Comparison of ENCODE assay signal across 8 mouse cellular contexts in the genomic region with DNA sequence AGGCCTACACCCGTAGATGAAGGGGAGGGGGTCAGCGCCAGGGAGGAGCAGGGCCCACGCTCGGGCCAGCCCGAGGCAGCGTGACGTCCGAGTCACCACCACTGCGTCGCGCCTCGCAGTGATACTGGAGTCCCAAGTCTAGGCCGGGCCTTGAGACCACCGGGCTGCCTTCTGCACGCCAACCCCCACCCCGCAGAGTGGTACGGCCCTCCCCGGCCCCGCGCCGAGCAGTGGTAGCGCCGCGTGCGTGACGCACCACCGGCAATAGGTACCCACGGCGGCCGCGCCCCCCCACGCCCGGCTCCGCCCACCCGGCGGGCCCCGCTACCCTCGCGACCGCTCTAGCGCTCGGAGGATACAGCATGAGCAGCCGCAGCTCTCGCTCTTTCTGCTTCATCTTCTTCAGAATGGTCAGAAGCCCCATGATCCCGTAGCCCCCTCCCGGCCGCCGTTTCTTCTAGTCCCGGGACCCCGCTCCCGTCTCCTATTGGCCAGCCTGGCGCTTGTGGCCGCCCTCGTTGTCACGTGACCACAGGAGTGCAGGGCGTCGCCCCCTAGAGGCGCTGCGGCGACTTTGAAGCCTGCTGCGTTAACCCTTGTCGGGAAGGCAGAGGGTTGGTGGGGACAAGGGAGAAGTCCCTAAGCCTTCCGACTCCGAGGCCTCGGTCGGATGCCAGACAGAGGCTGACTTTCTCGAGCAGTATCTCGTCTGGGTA. TPM values are rescaled to one million over a fixed set of nuclear protein-coding genes. Genes with fewer than 3 reads are reported as not detected.
DNase-seq lines count a peak whose midpoint lies in the region; ATAC-seq and TF ChIP-seq lines count a peak whose summit lies in the region.

A gene (plus strand): TSS at position 306 of the 716 bp plus-strand sequence.

- H3K27ac ChIP-seq in brown adipose tissue, adult 24 weeks (replicated peaks; ENCODE audit: low read depth, low read length) = peak within 1 kb of the TSS; percentile 92
- H3K27ac ChIP-seq in heart, embryonic 15.5 days = peak within 1 kb of the TSS; percentile 93
- peak within 1 kb of the TSS; percentile 97 for H3K27ac ChIP-seq in liver, embryonic 14.5 days
- H3K27ac ChIP-seq in neural tube, embryonic 11.5 days (ENCODE audit: low read depth, low read length) = peak within 1 kb of the TSS; percentile 93
- peak within 1 kb of the TSS; percentile 91 for H3K27ac ChIP-seq in stomach, postnatal 0 days (replicated peaks)

- H3K4me3 ChIP-seq in brown adipose tissue, adult 24 weeks (ENCODE audit: insufficient read depth, low read depth, low read length) = peak within 1 kb of the TSS; percentile 90
- peak within 1 kb of the TSS; percentile 70 for H3K4me3 ChIP-seq in heart, embryonic 15.5 days
- H3K4me3 ChIP-seq in liver, embryonic 14.5 days (ENCODE audit: insufficient read depth in 1 of 2, low read depth in 2 of 2, low read length in 2 of 2) = peak within 1 kb of the TSS; percentile 73 to 81
- H3K4me3 ChIP-seq in neural tube, embryonic 11.5 days (ENCODE audit: low read depth, low read length) = peak within 1 kb of the TSS; percentile 56
- H3K4me3 ChIP-seq in stomach, postnatal 0 days (ENCODE audit: low read depth, low read length) = peak within 1 kb of the TSS; percentile 66

- no peaks in the 10 kb centered on the region for H3K4me1 ChIP-seq in brown adipose tissue, adult 24 weeks (ENCODE audit: control insufficient read depth, insufficient read depth, insufficient read length, low read length)
- H3K4me1 ChIP-seq in heart, embryonic 15.5 days (replicated peaks) = peaks cover 12% of the 10 kb centered on the region
- peaks cover 0 to 12% of the 10 kb centered on the region in 2 experiments; a peak in 2 of 4 replicates for H3K4me1 ChIP-seq in liver, embryonic 14.5 days (replicated peaks; ENCODE audit: control insufficient read depth in 2 of 2, insufficient read depth in 2 of 2, low read length in 1 of 2)
- H3K4me1 ChIP-seq in neural tube, embryonic 11.5 days (ENCODE audit: control insufficient read depth, insufficient read depth, low read length) = no peaks in the 10 kb centered on the region
- no peaks in the 10 kb centered on the region for H3K4me1 ChIP-seq in stomach, postnatal 0 days (replicated peaks; ENCODE audit: control insufficient read depth, insufficient read depth)

- ATAC-seq in heart, embryonic 15.5 days (replicated peaks; ENCODE audit: insufficient number of reproducible peaks, insufficient read depth, low FRiP score, low read depth) = peak; percentile 89
- peak; percentile 92 for ATAC-seq in liver, embryonic 14.5 days (ENCODE audit: insufficient read depth)
- ATAC-seq in neural tube, embryonic 11.5 days (ENCODE audit: insufficient read depth, low FRiP score, low TSS enrichment) = peak; percentile 93
- ATAC-seq in stomach, postnatal 0 days (ENCODE audit: low FRiP score, low TSS enrichment) = peak; percentile 93

- TF ChIP-seq CTCF in liver, embryonic 14.5 days (IDR thresholded peaks at IDR 0.05; ENCODE audit: low read depth) = peak; percentile 92
- peak; percentile 83 for TF ChIP-seq CTCF in stomach, postnatal 0 days (IDR thresholded peaks at IDR 0.05; ENCODE audit: low read depth)

- no peaks in the 10 kb centered on the region for H3K27me3 ChIP-seq in heart, embryonic 15.5 days
- H3K27me3 ChIP-seq in liver, embryonic 14.5 days (ENCODE audit: control insufficient read depth, insufficient read depth, low read length) = no peaks in the 10 kb centered on the region
- no peaks in the 10 kb centered on the region for H3K27me3 ChIP-seq in neural tube, embryonic 11.5 days (ENCODE audit: control insufficient read depth, insufficient read depth, low read length)
- no peaks in the 10 kb centered on the region for H3K27me3 ChIP-seq in stomach, postnatal 0 days (ENCODE audit: control insufficient read depth, insufficient read depth, low read length)

- peak within 1 kb of the TSS; percentile 84 for H3K9ac ChIP-seq in heart, embryonic 15.5 days
- peak within 1 kb of the TSS; percentile 82 for H3K9ac ChIP-seq in liver, embryonic 14.5 days (replicated peaks)
- H3K9ac ChIP-seq in neural tube, embryonic 11.5 days (ENCODE audit: low read length) = peak within 1 kb of the TSS; percentile 76
- peak within 1 kb of the TSS; percentile 86 for H3K9ac ChIP-seq in stomach, postnatal 0 days (ENCODE audit: low read length)

- 0 out of 2 replicates have a peak, but pooled peaks cover 4% of the 10 kb centered on the region for H3K36me3 ChIP-seq in heart, embryonic 15.5 days
- no peaks in the 10 kb centered on the region for H3K36me3 ChIP-seq in liver, embryonic 14.5 days (replicated peaks; ENCODE audit: control insufficient read depth, insufficient read depth, low read depth)
- H3K36me3 ChIP-seq in neural tube, embryonic 11.5 days (ENCODE audit: control insufficient read depth, insufficient read depth, low read length) = peaks cover 2% of the 10 kb centered on the region
- peaks cover 5% of the 10 kb centered on the region; the same call in 1 of the 2 replicates for H3K36me3 ChIP-seq in stomach, postnatal 0 days (ENCODE audit: control insufficient read depth, insufficient read depth, low read length)

- peak; percentile 97 for DNase-seq in CD4-positive, CD25-positive, alpha-beta regulatory T cell, adult 2 months (ENCODE audit: low read depth, low spot score)
- peak; percentile 87 for DNase-seq in fibroblast of lung, adult 2 months (ENCODE audit: low read depth)
- peak; percentile 91 to 96 for DNase-seq in kidney, postnatal 25 days
- peak; percentile 89 to 90 (median 89) for DNase-seq in liver, embryonic 14.5 days (ENCODE audit: low read depth in 3 of 3, low spot score in 3 of 3)
- DNase-seq in neural tube, embryonic 11.5 days (ENCODE audit: low spot score) = peak; percentile 97
- peak; percentile 95 for DNase-seq in stomach, postnatal 0 days (ENCODE audit: low spot score)

- H3K4me2 ChIP-seq in heart, embryonic 15.5 days = peak within 1 kb of the TSS; percentile 94
- peak within 1 kb of the TSS; percentile 99 for H3K4me2 ChIP-seq in liver, embryonic 14.5 days (ENCODE audit: low read depth)
- peak within 1 kb of the TSS; percentile 70 for H3K4me2 ChIP-seq in neural tube, embryonic 11.5 days (ENCODE audit: low read depth)
- H3K4me2 ChIP-seq in stomach, postnatal 0 days (replicated peaks; ENCODE audit: low read depth) = peak within 1 kb of the TSS; percentile 91

- no peaks in the 10 kb centered on the region for H3K9me3 ChIP-seq in heart, embryonic 15.5 days (replicated peaks)
- no peaks in the 10 kb centered on the region for H3K9me3 ChIP-seq in liver, embryonic 14.5 days (ENCODE audit: control insufficient read depth, low read length)
- H3K9me3 ChIP-seq in neural tube, embryonic 11.5 days (ENCODE audit: control insufficient read depth, low read length) = no peaks in the 10 kb centered on the region
- H3K9me3 ChIP-seq in stomach, postnatal 0 days (ENCODE audit: control insufficient read depth, low read length) = no peaks in the 10 kb centered on the region

- WGBS in heart, embryonic 15.5 days = under 1% methylated on average over 63 of the region's 68 CpGs
- WGBS in liver, embryonic 14.5 days (ENCODE audit: insufficient replicate concordance) = under 1% methylated on average over 66 of the region's 68 CpGs
- under 1% methylated on average over 64 of the region's 68 CpGs for WGBS in neural tube, embryonic 11.5 days
- under 1% methylated on average over 56 of the region's 68 CpGs for WGBS in stomach, postnatal 0 days

- TF ChIP-seq EP300 in liver, embryonic 14.5 days (IDR thresholded peaks at IDR 0.05; ENCODE audit: low read depth) = peak; percentile 20; the same call in 1 of the 2 replicates
- TF ChIP-seq EP300 in stomach, postnatal 0 days (optimal IDR thresholded peaks at IDR 0.05) = no peak

RNA-seq across cellular contexts. Expression of the gene that starts here (rescaled TPM):
- 1.2 TPM in 1 of 2 replicates, not detected in the other for polyA plus RNA-seq in brown adipose tissue, adult 24 weeks (2012; ENCODE audit: insufficient read depth, insufficient read length, missing spikeins)
- polyA plus RNA-seq in heart, embryonic 15.5 days (2015; fragmentation: Nextera tagmentation; extraction: Ambion mirVana) = 0.23 TPM in 1 of 2 replicates, not detected in the other
- 0.35 and 0.57 TPM in 2 replicates for polyA plus RNA-seq in liver, embryonic 14.5 days (2012; rRNA removed)
- 0.09 TPM in 1 of 2 replicates, not detected in the other for polyA plus RNA-seq in liver, embryonic 14.5 days (2014; fragmentation: Nextera tagmentation; extraction: Ambion mirVana)
- polyA plus RNA-seq in neural tube, embryonic 11.5 days (2014; fragmentation: Nextera tagmentation; extraction: Ambion mirVana) = not detected in 2 replicates
- polyA plus RNA-seq in stomach, postnatal 0 days (2015; fragmentation: Nextera tagmentation; extraction: Ambion mirVana) = 0.49 and 0.52 TPM in 2 replicates

Comparison
In these comparisons a context has a peak if more than half of its experiments do, and no peak if none do; other contexts are left out.
1. Peak in every context shown above with its lines: DNase-seq, ATAC-seq, H3K4me3 ChIP-seq and H3K27ac ChIP-seq.
2. Peak in ATAC-seq, H3K4me3 ChIP-seq, H3K27ac ChIP-seq, H3K9ac ChIP-seq and H3K4me2 ChIP-seq in heart, embryonic 15.5 days; RNA of the gene not detected or under 1 TPM.
3. Peak in DNase-seq, ATAC-seq, H3K4me3 ChIP-seq, H3K27ac ChIP-seq, H3K9ac ChIP-seq and H3K4me2 ChIP-seq in liver, embryonic 14.5 days; RNA of the gene not detected or under 1 TPM.
4. Peak in DNase-seq, ATAC-seq, H3K4me3 ChIP-seq, H3K27ac ChIP-seq, H3K9ac ChIP-seq and H3K4me2 ChIP-seq in neural tube, embryonic 11.5 days; RNA of the gene not detected or under 1 TPM.
5. Peak in DNase-seq, ATAC-seq, H3K4me3 ChIP-seq, H3K27ac ChIP-seq, H3K9ac ChIP-seq and H3K4me2 ChIP-seq in stomach, postnatal 0 days; RNA of the gene not detected or under 1 TPM.